Mouse (Mus musculus) intestine, embryonic 15.5 days (tissue): ENCODE measurements around the gene Celsr2. TPM values are rescaled to one million over a fixed set of nuclear protein-coding genes. Genes with fewer than 3 reads are reported as not detected.
A peak's percentile ranks its signal among the peaks of the same experiment; 100 is the strongest.

ENCODE experiments used
- ATAC-seq: fragments of 200-750 bp; cut with Nextera tagmentation; 2 replicates; pipeline ENCODE4 v1.8.0; 2017; ENCODE audit warnings: moderate TSS enrichment, moderate library complexity
- H3K27ac ChIP-seq: fragments of 300-500 bp; sonication (generic); 2 replicates; pipeline ENCODE4 v1.5.1; 2015; ENCODE audit warnings: mild to moderate bottlenecking, inconsistent platforms
- H3K27me3 ChIP-seq: fragments of 300-500 bp; sonication (generic); replicated peaks from 2 replicates; pipeline ENCODE4 v1.6.1; 2015; ENCODE audit warnings: inconsistent platforms
- H3K36me3 ChIP-seq: fragments of 300-500 bp; sonication (generic); 2 replicates; pipeline ENCODE4 v1.6.1; 2015; ENCODE audit warnings: inconsistent platforms
- H3K4me1 ChIP-seq: fragments of 300-500 bp; sonication (generic); replicated peaks from 2 replicates; pipeline ENCODE4 v1.6.1; 2015; ENCODE audit warnings: inconsistent platforms
- H3K4me2 ChIP-seq: fragments of 300-500 bp; sonication (generic); replicated peaks from 2 replicates; pipeline ENCODE4 v1.6.1; 2015; ENCODE audit warnings: mild to moderate bottlenecking, inconsistent platforms
- H3K4me3 ChIP-seq: fragments of 300-500 bp; sonication (generic); replicated peaks from 2 replicates; pipeline ENCODE4 v1.5.1; 2015; ENCODE audit warnings: inconsistent platforms
- H3K9ac ChIP-seq: fragments of 300-500 bp; sonication (generic); 2 replicates; pipeline ENCODE4 v1.6.1; 2015; ENCODE audit warnings: inconsistent platforms
- H3K9me3 ChIP-seq: fragments of 300-500 bp; sonication (generic); 2 replicates; pipeline ENCODE4 v1.6.1; 2016; ENCODE audit warnings: inconsistent platforms
- WGBS: fragments of 180-500 bp; shearing (Covaris S2); methylation state at CpG from one replicate; pipeline ENCODE4 v1.1.7; 2015; 5-methylcytosine and 5-hydroxymethylcytosine counted together
- polyA plus RNA-seq: library from polyadenylated mRNA; unstranded; fragments of >200 nt; fragmentation: Nextera tagmentation; extraction: Ambion mirVana; gene quantifications from 2 replicates; pipeline ENCODE4 v1.2.1, GENCODE M21; 2015

The Celsr2 gene
- polyA plus RNA-seq, 1 experiment from 2014 or later, result 3.2 TPM

GRCm38 (mm10) chr3:108433188-108433880 is 18.0 kb upstream of the Celsr2 start:
- Histone ChIP-seq H3K9me3 (no peaks in the 10 kb centered on the region), H3K36me3 (peaks cover 46% of the 10 kb centered on the region)

DNA sequence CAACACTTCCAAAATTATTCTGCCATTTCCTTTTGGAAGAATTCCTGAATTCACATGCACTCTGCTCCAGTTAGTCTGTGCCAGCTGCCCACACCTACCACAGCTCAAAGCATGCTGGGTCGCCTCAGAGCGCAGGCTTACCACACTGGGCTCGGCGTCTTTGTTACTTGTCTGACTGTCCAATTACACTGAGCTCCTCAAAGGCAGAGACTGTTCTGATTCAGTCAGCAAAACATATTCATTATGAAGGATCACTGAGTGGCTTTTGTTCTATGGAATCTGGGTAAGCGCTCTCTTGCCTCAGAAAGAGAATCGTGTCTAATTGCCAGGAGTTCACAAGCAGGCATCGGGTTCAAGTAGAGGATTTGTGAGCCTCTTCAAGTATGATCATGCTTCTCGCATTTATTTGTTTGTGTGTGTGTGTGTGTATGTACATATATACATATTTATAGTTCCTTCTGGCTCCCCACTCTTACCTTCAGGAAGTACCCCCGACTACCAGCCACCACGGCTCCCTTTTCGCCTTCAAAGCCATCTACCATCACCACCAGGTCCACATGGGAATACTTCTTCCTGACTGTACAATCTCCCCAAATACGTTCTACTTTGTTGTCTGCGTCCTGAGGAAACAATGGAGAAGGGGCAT is 17.3 kb upstream of the Celsr2 start:
- Histone ChIP-seq H3K9ac (no peak overlapping the region), H3K4me3 (no peak overlapping the region), H3K4me2 (no peak overlapping the region), H3K36me3 (peaks cover 52% of the 10 kb centered on the region), H3K4me1 (0 out of 2 replicates have a peak, but pooled peaks cover 2% of the 10 kb centered on the region), H3K9me3 (no peaks in the 10 kb centered on the region), H3K27me3 (no peaks in the 10 kb centered on the region), H3K27ac (no peak overlapping the region)
- WGBS, result 85% methylated on average over 13 of the region's 13 CpGs
- ATAC-seq, result no peak

More at GRCm38 (mm10) chr3:108433188-108433880, 18.0 kb upstream of the Celsr2 start:
- H3K4me3 ChIP-seq, result no peak overlapping the region
- peak; percentile 46 for ATAC-seq
- no peak overlapping the region for H3K27ac ChIP-seq
- WGBS, result 61% methylated on average over 18 of the region's 18 CpGs
- 0 out of 2 replicates have a peak, but pooled peaks cover 2% of the 10 kb centered on the region for H3K4me1 ChIP-seq
- no peak overlapping the region for H3K9ac ChIP-seq
- no peaks in the 10 kb centered on the region for H3K27me3 ChIP-seq
- H3K4me2 ChIP-seq, result no peak overlapping the region

DNA sequence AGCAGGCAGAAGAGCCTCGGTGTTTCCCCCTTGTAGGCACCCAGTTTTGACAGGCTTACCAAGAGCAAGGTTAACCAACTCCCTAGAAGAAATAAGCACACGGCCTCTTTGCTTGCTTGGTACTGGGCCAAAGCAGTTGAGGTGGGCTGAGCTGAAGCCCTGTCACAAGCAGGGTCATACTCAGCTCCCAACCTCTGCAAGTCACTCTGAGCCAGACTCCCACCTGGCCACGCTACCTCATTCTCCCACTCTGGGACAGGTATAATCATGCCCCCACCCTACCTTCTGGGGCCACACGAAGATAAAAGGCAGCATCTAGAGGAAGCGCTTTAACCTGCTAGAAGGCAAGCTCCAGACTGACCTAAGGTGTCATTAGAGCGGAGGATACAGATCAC is 10.3 kb upstream of the Celsr2 start:
- Histone ChIP-seq H3K27me3 (no peaks in the 10 kb centered on the region), H3K9ac (no peak overlapping the region), H3K4me1 (peaks cover 11% of the 10 kb centered on the region), H3K9me3 (no peaks in the 10 kb centered on the region), H3K36me3 (peaks cover 39% of the 10 kb centered on the region), H3K27ac (no peak overlapping the region), H3K4me3 (no peak overlapping the region), H3K4me2 (no peak overlapping the region)
- ATAC-seq, result no peak
- WGBS, result 90% methylated on average over 6 of the region's 6 CpGs

GRCm38 (mm10) chr3:108424944-108425623 is 9.7 kb upstream of the Celsr2 start:
- Histone ChIP-seq H3K36me3 (peaks cover 39% of the 10 kb centered on the region), H3K9me3 (no peaks in the 10 kb centered on the region), H3K27me3 (no peaks in the 10 kb centered on the region), H3K4me2 (no peak overlapping the region), H3K9ac (no peak overlapping the region), H3K4me1 (peaks cover 11% of the 10 kb centered on the region), H3K27ac (no peak overlapping the region), H3K4me3 (no peak overlapping the region)
- 83% methylated on average over 7 of the region's 7 CpGs for WGBS
- no peak for ATAC-seq

GRCm38 (mm10) chr3:108423844-108424801 is 8.8 kb upstream of the Celsr2 start:
- ATAC-seq, result peak; percentile 79
- H3K4me2 ChIP-seq, result peak overlapping the region; percentile 44
- WGBS, result 20% methylated on average over 11 of the region's 11 CpGs
- H3K4me3 ChIP-seq, result no peak overlapping the region
- peaks cover 33% of the 10 kb centered on the region for H3K36me3 ChIP-seq
- no peak overlapping the region for H3K27ac ChIP-seq
- peaks cover 11% of the 10 kb centered on the region for H3K4me1 ChIP-seq
- peak overlapping the region; percentile 24; the same call in 1 of the 2 replicates for H3K9ac ChIP-seq
- H3K9me3 ChIP-seq, result no peaks in the 10 kb centered on the region
- H3K27me3 ChIP-seq, result no peaks in the 10 kb centered on the region

- peaks cover 11% of the 10 kb centered on the region for H3K4me1 ChIP-seq
- 45% methylated on average over 6 of the region's 6 CpGs for WGBS
These were observed 7.7 kb upstream of the Celsr2 start for GRCm38 (mm10) chr3:108423006-108423405.

GRCm38 (mm10) chr3:108415831-108416223 is 475 bp upstream of the Celsr2 start:
- Histone ChIP-seq H3K27ac (no peak overlapping the region; the same call in 1 of the 2 replicates), H3K9me3 (0 out of 2 replicates have a peak, but pooled peaks cover 7% of the 10 kb centered on the region), H3K27me3 (peaks cover 13% of the 10 kb centered on the region), H3K4me2 (peak overlapping the region; percentile 99), H3K4me1 (peaks cover 17% of the 10 kb centered on the region), H3K9ac (peak overlapping the region; percentile 69), H3K36me3 (peaks cover 10% of the 10 kb centered on the region; the same call in 1 of the 2 replicates), H3K4me3 (peak overlapping the region; percentile 74)
- ATAC-seq, result peak; percentile 92
- under 1% methylated on average over 48 of the region's 48 CpGs for WGBS

More at GRCm38 (mm10) chr3:108423006-108423405, 7.7 kb upstream of the Celsr2 start:
- Histone ChIP-seq H3K9me3 (no peaks in the 10 kb centered on the region), H3K9ac (no peak overlapping the region), H3K4me2 (no peak overlapping the region), H3K4me3 (no peak overlapping the region), H3K27me3 (no peaks in the 10 kb centered on the region), H3K27ac (no peak overlapping the region), H3K36me3 (peaks cover 22% of the 10 kb centered on the region)
- no peak for ATAC-seq

GRCm38 (mm10) chr3:108413634-108414360 is 1.6 kb downstream of the Celsr2 start:
- Histone ChIP-seq H3K9me3 (0 out of 2 replicates have a peak, but pooled peaks cover 7% of the 10 kb centered on the region), H3K27me3 (peaks cover 13% of the 10 kb centered on the region), H3K4me1 (peaks cover 19% of the 10 kb centered on the region), H3K36me3 (peaks cover 10% of the 10 kb centered on the region; the same call in 1 of the 2 replicates), H3K27ac (no peak overlapping the region), H3K4me3 (no peak overlapping the region), H3K9ac (no peak overlapping the region), H3K4me2 (no peak overlapping the region)
- 98% methylated on average over 35 of the region's 35 CpGs for WGBS
- no peak for ATAC-seq

- ATAC-seq, result no peak
- H3K36me3 ChIP-seq, result peaks cover 12% of the 10 kb centered on the region; the same call in 1 of the 2 replicates
- H3K4me1 ChIP-seq, result peaks cover 19% of the 10 kb centered on the region
- 0 out of 2 replicates have a peak overlapping the region, but pooled peaks have one; percentile 26 for H3K9ac ChIP-seq
- H3K4me3 ChIP-seq, result no peak overlapping the region
- WGBS, result 62% methylated on average over 8 of the region's 8 CpGs
- peaks cover 10% of the 10 kb centered on the region; the same call in 1 of the 2 replicates for H3K27me3 ChIP-seq
- peak overlapping the region; percentile 32; the same call in 1 of the 2 replicates for H3K27ac ChIP-seq
- 0 out of 2 replicates have a peak overlapping the region, but pooled peaks have one; percentile 17 for H3K4me2 ChIP-seq
- 0 out of 2 replicates have a peak, but pooled peaks cover 7% of the 10 kb centered on the region for H3K9me3 ChIP-seq
These were observed 3.6 kb downstream of the Celsr2 start for GRCm38 (mm10) chr3:108411754-108412121.

- Histone ChIP-seq H3K4me1 (peaks cover 19% of the 10 kb centered on the region), H3K4me3 (no peak overlapping the region), H3K9me3 (0 out of 2 replicates have a peak, but pooled peaks cover 7% of the 10 kb centered on the region), H3K9ac (peak overlapping the region; percentile 26; the same call in 1 of the 2 replicates), H3K36me3 (peaks cover 14% of the 10 kb centered on the region; the same call in 1 of the 2 replicates), H3K27ac (peak overlapping the region; percentile 32; the same call in 1 of the 2 replicates), H3K4me2 (peak overlapping the region; percentile 17; the same call in 1 of the 2 replicates), H3K27me3 (peaks cover 4% of the 10 kb centered on the region; the same call in 1 of the 2 replicates)
- no peak for ATAC-seq
- 58% methylated on average over 5 of the region's 5 CpGs for WGBS
These were observed 4.2 kb downstream of the Celsr2 start for GRCm38 (mm10) chr3:108411026-108411753.
